In genomic region chr17:60249923-60250322, GRCm38 (mm10) we compare ENCODE assay signal across 22 mouse cellular contexts.
A peak's percentile ranks its signal among the peaks of the same experiment; 100 is the strongest.
DNase-seq lines count a peak whose midpoint lies in the region; TF ChIP-seq lines count a peak whose summit lies in the region.
"Had no signal": no experiment of that assay in that cellular context is flagged by ENCODE, and none has a peak within 500 bp of the region (broad histone marks: within the 10 kb centered on the region; RNA-seq: fewer than 3 reads in every experiment).

No protein-coding gene starts in this region.

- DNase-seq in MEL-GATA-1-ER (ENCODE audit: extremely low read depth, low read depth), result peak; percentile 6
- DNase-seq in midbrain, embryonic 10.5 days (ENCODE audit: low spot score), result no peak
- no peak for DNase-seq in limb, embryonic 10.5 days (ENCODE audit: low spot score)
- DNase-seq in heart, postnatal 4 days, result no peak
- DNase-seq: adrenal gland, adult 8-10 months; adrenal gland, postnatal 14 days; B cell, adult 2 months; cerebellum, adult 11 months; cerebellum, adult 18-20 months; cerebellum, adult 8-10 months; cerebellum, adult 9-11 months; cerebellum, postnatal 14 days; cerebellum, postnatal 36 days; embryo, embryonic 11 days; forebrain, postnatal 0 days had no signal

- no peak overlapping the region for H3K4me3 ChIP-seq in C2C12 (ENCODE audit: insufficient read depth, poor library complexity, severe bottlenecking)
- H3K4me3 ChIP-seq in embryonic fibroblast, embryonic 13.5 days (ENCODE audit: insufficient read depth, low read length), result no peak overlapping the region
- H3K4me3 ChIP-seq in midbrain, embryonic 10.5 days, result no peak overlapping the region
- H3K4me3 ChIP-seq in limb, embryonic 10.5 days, result no peak overlapping the region
- H3K4me3 ChIP-seq: embryonic facial prominence, embryonic 13.5 days; embryonic facial prominence, embryonic 15.5 days; forebrain, embryonic 13.5 days; forebrain, embryonic 15.5 days had no signal

- no peaks in the 10 kb centered on the region for H3K79me3 ChIP-seq in C2C12 (ENCODE audit: low read depth)

- peak overlapping the region; percentile 6; the same call in 1 of the 2 replicates for H3K27ac ChIP-seq in embryonic fibroblast, embryonic 13.5 days (ENCODE audit: insufficient read depth, low read length)
- H3K27ac ChIP-seq in midbrain, embryonic 10.5 days (replicated peaks), result no peak overlapping the region
- H3K27ac ChIP-seq in limb, embryonic 10.5 days, result no peak overlapping the region
- H3K27ac ChIP-seq: embryonic facial prominence, embryonic 13.5 days; embryonic facial prominence, embryonic 15.5 days; forebrain, embryonic 13.5 days; forebrain, embryonic 15.5 days had no signal

- TF ChIP-seq CTCF in C2C12 (IDR thresholded peaks at IDR 0.05; ENCODE audit: control insufficient read depth, insufficient read depth, insufficient read length), result no peak
- no peak for TF ChIP-seq CTCF in embryonic fibroblast, embryonic 13.5 days (IDR thresholded peaks at IDR 0.05; ENCODE audit: borderline replicate concordance, insufficient read depth, low read length)

- WGBS in midbrain, embryonic 10.5 days, result 96% methylated on average over 1 of the region's 1 CpGs
- WGBS in limb, embryonic 10.5 days, result 92% methylated on average over 1 of the region's 1 CpGs

- H3K79me2 ChIP-seq in C2C12 (ENCODE audit: control insufficient read depth, insufficient read depth), result no peaks in the 10 kb centered on the region

- H3ac ChIP-seq in C2C12 (ENCODE audit: control insufficient read depth, insufficient read length, low read depth), result no peak overlapping the region

- H3K27me3 ChIP-seq in C2C12 (ENCODE audit: control insufficient read depth, insufficient read depth, insufficient read length), result no peaks in the 10 kb centered on the region
- no peaks in the 10 kb centered on the region for H3K27me3 ChIP-seq in midbrain, embryonic 10.5 days (ENCODE audit: low read depth, poor library complexity, severe bottlenecking)
- no peaks in the 10 kb centered on the region for H3K27me3 ChIP-seq in limb, embryonic 10.5 days (ENCODE audit: low read depth, poor library complexity, severe bottlenecking)
- H3K27me3 ChIP-seq: embryonic facial prominence, embryonic 13.5 days; embryonic facial prominence, embryonic 15.5 days; forebrain, embryonic 13.5 days; forebrain, embryonic 15.5 days; Patski had no signal

- no peaks in the 10 kb centered on the region for H3K9me3 ChIP-seq in midbrain, embryonic 10.5 days (replicated peaks)
- H3K9me3 ChIP-seq in limb, embryonic 10.5 days (replicated peaks), result no peaks in the 10 kb centered on the region
- H3K9me3 ChIP-seq: embryonic facial prominence, embryonic 13.5 days; embryonic facial prominence, embryonic 15.5 days; forebrain, embryonic 13.5 days; forebrain, embryonic 15.5 days had no signal

- no peak for TF ChIP-seq POLR2A in embryonic fibroblast, embryonic 13.5 days (IDR thresholded peaks at IDR 0.05; ENCODE audit: low read depth, low read length)

- no peaks in the 10 kb centered on the region for H3K4me1 ChIP-seq in embryonic fibroblast, embryonic 13.5 days (ENCODE audit: control insufficient read depth, insufficient read depth, low read length)
- no peaks in the 10 kb centered on the region for H3K4me1 ChIP-seq in midbrain, embryonic 10.5 days
- no peaks in the 10 kb centered on the region for H3K4me1 ChIP-seq in limb, embryonic 10.5 days
- H3K4me1 ChIP-seq: embryonic facial prominence, embryonic 13.5 days; embryonic facial prominence, embryonic 15.5 days; forebrain, embryonic 13.5 days; forebrain, embryonic 15.5 days had no signal

- no peaks in the 10 kb centered on the region for H3K36me3 ChIP-seq in C2C12 (ENCODE audit: control insufficient read depth, insufficient read depth)
- no peaks in the 10 kb centered on the region for H3K36me3 ChIP-seq in midbrain, embryonic 10.5 days
- H3K36me3 ChIP-seq in limb, embryonic 10.5 days, result no peaks in the 10 kb centered on the region
- H3K36me3 ChIP-seq: embryonic facial prominence, embryonic 13.5 days; embryonic facial prominence, embryonic 15.5 days; forebrain, embryonic 15.5 days had no signal

TF ChIP-seq in C2C12, 6 proteins besides CTCF, POLR2A, EP300 and RAD21:
- peak; percentile 5 for TF ChIP-seq FOSL1 (IDR thresholded peaks at IDR 0.05; ENCODE audit: insufficient read depth, low read length, poor library complexity, severe bottlenecking)
- TF ChIP-seq USF1 (IDR thresholded peaks at IDR 0.05; ENCODE audit: low read depth), result no peak
